Mouse (Mus musculus) layer of hippocampus, adult 2 months (tissue): Measurements from ENCODE around the gene Faap24. TPM values are rescaled to one million over a fixed set of nuclear protein-coding genes. Genes with fewer than 3 reads are reported as not detected.

Experiments
- DNase-seq, 2 experiments: peaks; one replicate each; pipeline ENCODE4 v3.0.0; 2022; ENCODE audit warnings: low spot score in 2 of 2
- H3K27ac ChIP-seq: fragments of 200-600 bp; 2 replicates; pipeline ENCODE4 v1.8.1; 2022
- H3K4me3 ChIP-seq: fragments of 200-600 bp; 2 replicates; pipeline ENCODE4 v1.8.1; 2022; ENCODE audit warnings: mild to moderate bottlenecking
- CTCF ChIP-seq: fragments of 200-600 bp; conservative IDR thresholded peaks from 2 replicates; pipeline ENCODE4 v1.8.1; 2022; ENCODE audit warnings: antibody characterized with exemption, mild to moderate bottlenecking, moderate library complexity
- total RNA-seq, 2 experiments: library from RNA; stranded (reverse); gene quantifications; 2 replicates each; pipeline ENCODE4 v1.2.3; 2021

Faap24 gene
- total RNA-seq, 2 experiments from 2014 or later: 5.6 to 6.1 TPM

GRCm38 (mm10) chr7:35357621-35358020 lies 39.0 kb downstream of the Faap24 start:
- no peak overlapping the region for H3K4me3 ChIP-seq
- no peak overlapping the region for H3K27ac ChIP-seq
- no peak for DNase-seq
- no peak for TF ChIP-seq CTCF

GRCm38 (mm10) chr7:35355303-35355872 lies 41.2 kb downstream of the Faap24 start:
- Histone ChIP-seq H3K27ac (no peak overlapping the region), H3K4me3 (no peak overlapping the region)
- no peak for TF ChIP-seq CTCF
- no peak for DNase-seq

GRCm38 (mm10) chr7:35353306-35353705 lies 43.3 kb downstream of the Faap24 start:
- no peak overlapping the region for H3K4me3 ChIP-seq
- no peak for TF ChIP-seq CTCF
- no peak overlapping the region for H3K27ac ChIP-seq
- no peak for DNase-seq

GRCm38 (mm10) chr7:35351155-35351554 lies 45.5 kb downstream of the Faap24 start:
- Histone ChIP-seq H3K27ac (no peak overlapping the region), H3K4me3 (no peak overlapping the region)
- TF ChIP-seq CTCF: no peak
- DNase-seq: no peak

GRCm38 (mm10) chr7:35349886-35350684 lies 46.6 kb downstream of the Faap24 start:
- no peak for DNase-seq
- TF ChIP-seq CTCF: no peak
- no peak overlapping the region for H3K27ac ChIP-seq
- H3K4me3 ChIP-seq: no peak overlapping the region

- TF ChIP-seq CTCF: no peak
- no peak overlapping the region for H3K4me3 ChIP-seq
- no peak for DNase-seq
- no peak overlapping the region for H3K27ac ChIP-seq
These were observed 47.6 kb downstream of the Faap24 start for GRCm38 (mm10) chr7:35349022-35349421.

GRCm38 (mm10) chr7:35347918-35348700 lies 48.5 kb downstream of the Faap24 start:
- TF ChIP-seq CTCF: no peak
- Histone ChIP-seq H3K27ac (no peak overlapping the region), H3K4me3 (no peak overlapping the region)
- no peak for DNase-seq

GRCm38 (mm10) chr7:35344785-35345330 lies 51.8 kb downstream of the Faap24 start:
- no peak overlapping the region for H3K27ac ChIP-seq
- DNase-seq: no peak
- no peak overlapping the region for H3K4me3 ChIP-seq
- no peak for TF ChIP-seq CTCF

GRCm38 (mm10) chr7:35342498-35342897 lies 54.1 kb downstream of the Faap24 start:
- peak overlapping the region; percentile 58 for H3K27ac ChIP-seq
- DNase-seq: no peak

More at GRCm38 (mm10) chr7:35342498-35342897, 54.1 kb downstream of the Faap24 start:
- H3K4me3 ChIP-seq: no peak overlapping the region
- no peak for TF ChIP-seq CTCF

Other genes starting within 250 kb of the Faap24 start
- 10 to 100 TPM; 50.0 to 50.6 TPM for gene Slc7a10, start 210.5 kb downstream of the Faap24 start, total RNA-seq
- 10 to 100 TPM; 73.2 to 76.7 TPM for gene Lrp3, start 181.3 kb downstream of the Faap24 start, total RNA-seq
- gene Gpatch1, start 78.4 kb downstream of the Faap24 start, total RNA-seq: 10 to 100 TPM; 27.5 to 29.4 TPM
- 1 to 10 TPM; 4.3 to 5.9 TPM for gene Rhpn2, start 62.7 kb downstream of the Faap24 start, total RNA-seq
- 10 to 100 TPM; 18.6 to 22.1 TPM for gene Cep89, start 199 bp upstream of the Faap24 start, total RNA-seq
- gene Slc7a9, start 52.0 kb upstream of the Faap24 start, total RNA-seq: not detected
- gene Tdrd12, start 140.9 kb upstream of the Faap24 start, total RNA-seq: under 1 TPM; 0.64 to 0.74 TPM
- 10 to 100 TPM; 65.1 to 67.3 TPM for gene Nudt19, start 159.5 kb upstream of the Faap24 start, total RNA-seq
- gene Rgs9bp, start 188.7 kb upstream of the Faap24 start, total RNA-seq: under 1 TPM; 0.34 to 0.51 TPM
- gene Ankrd27, start 189.4 kb upstream of the Faap24 start, total RNA-seq: 10 to 100 TPM; 35.8 to 44.2 TPM